Mouse (Mus musculus) central nervous system, embryonic 11.5 days (tissue): ENCODE results near the gene Scin. TPM values are rescaled to one million over a fixed set of nuclear protein-coding genes. Genes with fewer than 3 reads are reported as not detected.

Experiments
- polyA plus RNA-seq: library from polyadenylated mRNA; depleted of rRNA; stranded (reverse); fragments of >200 nt; gene quantifications from 2 replicates; pipeline ENCODE4 v1.2.3, GENCODE M21; 2012; rRNA removed

Scin gene
- 0.04 and 0.29 TPM in 2 replicates for polyA plus RNA-seq

DNA sequence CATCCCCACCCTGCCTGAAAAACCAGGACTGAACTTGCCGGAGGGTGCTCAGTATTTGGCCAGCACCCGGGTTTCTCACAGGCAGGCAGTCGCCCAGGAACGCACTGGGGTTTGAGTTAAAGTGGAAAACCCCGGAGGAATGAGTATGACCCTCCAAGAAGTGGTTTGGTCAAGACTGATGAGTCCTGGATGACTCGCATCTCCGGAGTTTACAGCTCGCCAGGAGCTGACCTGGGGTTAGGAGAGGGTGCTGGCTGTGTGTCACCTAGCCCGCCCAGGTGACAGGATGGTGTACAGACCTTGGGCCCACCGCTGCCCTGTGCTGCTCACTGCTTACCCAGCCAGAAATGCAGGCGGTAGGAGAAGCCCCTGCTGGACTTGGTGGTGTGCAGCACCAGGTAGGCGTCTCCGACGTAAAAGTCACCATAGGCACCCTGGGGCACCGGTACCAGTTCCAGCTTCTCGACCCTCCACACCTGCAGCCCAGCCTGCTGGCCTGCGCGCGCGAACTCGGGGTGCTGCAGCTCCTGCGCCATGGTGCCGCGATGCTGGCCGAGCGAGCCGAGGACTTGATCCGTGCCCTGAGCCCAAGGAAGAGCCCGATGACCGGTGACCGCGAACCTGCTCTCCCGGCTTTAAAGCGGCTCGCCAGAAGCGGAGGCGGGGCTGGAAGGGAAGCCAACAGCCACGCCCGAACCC, at the start of gene Scin:
Gene Scin (minus strand): TSS at position 656 of the 699 bp plus-strand sequence.

DNA sequence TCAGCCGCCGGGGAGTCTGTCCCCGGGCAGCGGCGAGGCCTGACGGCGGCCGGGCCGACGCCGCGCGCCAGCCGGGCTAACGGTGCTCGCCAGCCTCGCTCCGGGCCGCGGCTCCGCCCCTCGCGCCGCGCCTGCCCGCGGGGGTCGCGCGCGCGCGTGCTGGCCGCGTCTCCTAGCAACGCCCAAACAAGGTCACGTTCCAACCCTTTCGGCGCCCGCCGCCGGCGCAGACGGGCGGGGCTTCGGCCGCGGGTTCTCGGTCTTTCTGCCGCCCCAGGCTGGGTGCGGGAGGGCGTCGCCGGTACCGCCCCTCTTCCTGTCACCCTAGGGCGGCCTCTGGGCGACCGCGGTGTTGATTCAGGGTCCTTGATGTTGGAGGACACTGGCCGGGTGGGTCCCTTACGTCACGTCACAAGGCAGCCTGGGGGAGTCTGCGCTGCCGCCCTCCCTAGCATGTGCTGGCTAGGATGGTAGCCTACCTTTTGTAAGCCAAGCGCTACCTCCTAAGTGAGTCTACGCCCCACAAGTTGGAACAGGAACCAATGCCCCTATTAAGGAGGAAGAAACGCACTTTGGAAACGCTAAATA, 96.1 kb downstream of the Scin start, which contains the start of gene Arl4a:
Gene Arl4a (minus strand): TSS at position 150 of the 588 bp plus-strand sequence.

Other genes starting within 250 kb of the Scin start
- 34.0 and 34.4 TPM in 2 replicates for gene Arl4a, start 96.2 kb downstream of the Scin start, polyA plus RNA-seq
- 0.50 and 0.53 TPM in 2 replicates for gene Lsmem1, start 65.3 kb upstream of the Scin start, polyA plus RNA-seq
- gene Ifrd1, start 114.3 kb upstream of the Scin start, polyA plus RNA-seq, result 56.4 and 75.2 TPM in 2 replicates